Mouse (Mus musculus): Measurements from ENCODE around the gene Drd5.

DNA sequence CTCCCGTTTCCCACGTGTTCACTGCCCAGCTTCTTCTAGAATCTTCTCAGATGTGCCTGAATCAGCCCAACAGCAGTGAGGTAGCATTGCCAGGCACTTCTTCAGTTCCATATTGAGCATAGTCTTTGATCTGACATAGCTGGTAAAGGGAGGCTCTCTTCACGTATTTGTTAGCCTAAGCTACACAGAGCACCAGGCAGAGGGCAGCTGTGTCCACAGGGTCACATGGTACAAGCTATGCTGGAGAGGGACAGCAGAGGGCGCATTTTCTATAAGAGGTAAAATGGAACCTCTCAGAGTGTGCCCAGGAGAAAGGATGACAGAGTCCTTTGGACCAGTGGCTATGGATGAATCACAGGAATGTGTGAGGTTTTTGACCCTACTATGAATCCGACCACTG lies 10.3 kb upstream of the Drd5 start:
- TF ChIP-seq MAFK (IDR thresholded peaks at IDR 0.05; ENCODE audit: insufficient replicate concordance, low read length) (no peak), EP300 (IDR thresholded peaks at IDR 0.05; ENCODE audit: low read length) (no peak), CTCF (conservative IDR thresholded peaks at IDR 0.05 in 1 of 2, IDR thresholded peaks at IDR 0.05 in 1 of 2; ENCODE audit: low read depth in 2 of 2, low read length in 2 of 2) (peak; percentile 64 to 84; a peak in 3 of 4 replicates), POLR2A (IDR thresholded peaks at IDR 0.05; ENCODE audit: low read depth, low read length) (no peak), ZNF384 (IDR thresholded peaks at IDR 0.05; ENCODE audit: low read depth, low read length) (no peak), MAX (IDR thresholded peaks at IDR 0.05; ENCODE audit: low read length) (peak; percentile 83), GABPA (IDR thresholded peaks at IDR 0.05; ENCODE audit: insufficient replicate concordance, low read depth, low read length) (no peak), UBTF (IDR thresholded peaks at IDR 0.05; ENCODE audit: low read depth, low read length) (no peak), ETS1 (conservative IDR thresholded peaks at IDR 0.05; ENCODE audit: low read depth, low read length) (no peak), ZKSCAN1 (IDR thresholded peaks at IDR 0.05; ENCODE audit: borderline replicate concordance, low read depth, low read length) (no peak), NELFE (IDR thresholded peaks at IDR 0.05; ENCODE audit: low read depth, low read length) (no peak), USF1 (IDR thresholded peaks at IDR 0.05; ENCODE audit: low read depth, low read length) (peak; percentile 88), KAT2A (IDR thresholded peaks at IDR 0.05; ENCODE audit: insufficient replicate concordance, low read length) (no peak)

Data from CH12.LX (cell line).